Mouse (Mus musculus) monocyte, adult 2 months (primary cell): ENCODE data around the gene Gm21981.

ENCODE experiments used
- DNase-seq, 2 experiments: peaks; one replicate each; pipeline ENCODE4 v3.0.0; 2022; ENCODE audit warnings: low spot score in 2 of 2, low read depth in 1 of 2

Gm21981 gene

DNA sequence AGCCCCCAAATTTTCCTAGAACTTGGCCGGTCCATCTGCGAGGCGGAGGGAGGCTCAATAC lies at the start of gene Gm21981:
Gene Gm21981 (minus strand): TSS at position 14 of the 61 bp plus-strand sequence.
- no peak for DNase-seq

- DNase-seq: no peak
Observed at GRCm38 (mm10) chr17:47742991-47743734, 48.9 kb upstream of the Gm21981 start.

DNA sequence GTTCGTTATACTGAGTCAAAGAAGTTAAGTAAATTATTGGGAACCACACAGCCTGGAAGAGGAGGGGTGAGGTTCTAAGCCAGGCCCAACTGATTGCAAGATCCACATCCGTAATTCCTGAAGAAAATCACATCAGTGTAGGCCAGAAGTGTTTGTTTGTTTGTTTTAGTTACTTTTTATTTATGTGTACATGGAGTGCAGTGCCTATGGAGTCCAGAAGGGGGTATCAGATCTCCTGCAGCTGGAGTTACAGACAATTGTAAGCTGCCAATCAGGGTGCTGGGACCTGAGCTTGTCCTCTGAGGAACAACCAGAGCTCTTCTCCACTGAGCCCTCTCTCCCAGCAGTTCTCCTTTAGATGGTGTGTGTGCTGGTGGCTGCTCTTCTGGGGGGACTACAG lies 45.9 kb upstream of the Gm21981 start:
- DNase-seq: no peak

DNA sequence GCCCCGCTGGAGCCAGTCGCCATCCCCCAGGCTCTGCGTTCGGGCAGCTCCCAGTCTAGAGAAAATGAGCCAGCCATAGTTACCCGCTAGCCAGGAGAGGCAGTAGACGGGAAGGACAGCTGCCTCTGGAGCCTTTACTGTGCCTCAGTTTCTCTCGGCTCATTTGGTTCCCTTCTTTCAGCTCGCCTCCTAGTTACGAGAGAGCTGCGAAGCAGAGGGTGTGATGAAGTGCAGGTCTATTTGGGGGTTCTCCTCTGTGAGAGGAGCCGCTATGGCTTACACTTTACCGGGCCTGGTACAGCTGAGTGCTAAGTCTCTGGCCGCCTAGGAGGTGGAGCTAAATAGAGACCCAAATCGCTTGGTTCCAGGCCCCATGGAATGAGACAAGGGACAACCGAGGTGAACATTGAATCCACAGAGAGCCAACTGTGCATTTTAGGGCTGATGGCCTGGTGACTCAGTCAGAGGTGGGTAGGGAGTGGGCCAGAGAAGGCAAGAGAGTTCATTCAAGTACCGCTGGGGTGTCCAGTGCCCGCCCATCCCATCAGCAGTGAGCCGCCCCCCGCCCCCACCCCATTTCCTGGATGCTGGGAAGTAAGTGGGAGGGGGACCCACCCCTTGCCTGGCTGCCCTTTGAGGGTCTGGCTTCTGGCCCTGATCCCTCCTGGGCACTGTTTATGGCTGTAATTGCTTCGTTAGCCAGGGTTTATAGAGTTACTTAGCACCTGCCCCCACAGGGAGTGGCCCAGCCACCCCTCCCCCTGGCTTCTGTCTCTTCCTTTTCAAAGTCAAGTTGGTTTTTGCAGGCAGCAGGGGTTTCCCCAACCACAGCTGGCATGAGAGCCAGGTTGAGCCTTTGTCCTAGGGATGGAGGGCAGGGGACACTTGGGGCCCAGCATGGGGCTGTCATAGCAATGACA lies 44.9 kb upstream of the Gm21981 start:
- no peak for DNase-seq

- peak in 1 of 2 experiments; percentile 30 for DNase-seq
Observed at GRCm38 (mm10) chr17:47738066-47738878, 44.0 kb upstream of the Gm21981 start.

GRCm38 (mm10) chr17:47737271-47738065 lies 43.2 kb upstream of the Gm21981 start:
- peak; percentile 37 to 71 for DNase-seq

DNA sequence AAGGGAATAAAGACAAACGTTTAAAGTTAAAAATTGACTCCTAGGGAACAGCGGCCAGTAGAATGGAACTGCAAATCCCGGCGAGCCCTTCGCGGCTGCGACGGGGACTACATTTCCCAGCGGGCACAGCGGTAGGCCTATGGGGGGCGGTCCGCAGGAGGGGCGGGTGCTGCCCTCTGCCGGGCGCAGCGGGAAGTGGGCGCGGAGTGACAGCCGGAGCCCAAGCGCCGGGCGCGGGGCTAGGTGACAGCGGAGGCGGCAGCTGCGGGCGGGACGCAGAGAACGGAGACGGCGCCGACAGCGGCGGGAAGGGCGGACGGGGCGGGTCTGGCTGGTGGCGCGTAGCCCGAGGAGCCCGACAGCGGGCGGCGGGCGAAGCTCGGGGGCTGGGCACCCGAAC lies 42.6 kb upstream of the Gm21981 start, which contains the start of gene Tfeb:
Gene Tfeb (plus strand): TSS at position 175 of the 400 bp plus-strand sequence.
- peak; percentile 89 to 95 for DNase-seq

DNA sequence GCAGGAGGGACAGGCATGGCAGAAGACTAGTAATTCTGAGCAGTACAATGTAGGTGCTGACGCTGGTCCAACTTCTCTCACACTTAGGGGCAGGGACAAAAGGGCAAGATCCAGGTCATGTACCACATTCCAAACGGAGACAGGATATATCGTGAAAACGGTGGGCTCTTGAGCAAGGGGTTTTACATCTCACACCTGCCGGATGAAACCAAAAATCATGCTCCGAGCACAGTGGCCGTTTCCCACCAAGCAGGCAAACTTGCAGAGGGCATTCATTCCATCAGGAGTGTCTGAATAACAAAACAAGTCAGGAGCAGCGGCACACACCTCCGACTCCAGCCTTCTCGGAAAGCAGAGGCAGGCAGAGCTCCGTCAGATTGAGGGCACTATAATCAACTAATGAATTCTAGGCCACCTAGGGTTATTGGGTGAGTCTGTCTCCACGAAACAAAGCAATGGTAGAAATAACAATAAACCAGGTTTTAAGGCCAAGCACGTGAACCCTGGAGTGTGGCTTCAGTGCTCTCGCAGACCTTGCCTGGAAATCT lies 41.4 kb upstream of the Gm21981 start:
- DNase-seq: no peak

DNA sequence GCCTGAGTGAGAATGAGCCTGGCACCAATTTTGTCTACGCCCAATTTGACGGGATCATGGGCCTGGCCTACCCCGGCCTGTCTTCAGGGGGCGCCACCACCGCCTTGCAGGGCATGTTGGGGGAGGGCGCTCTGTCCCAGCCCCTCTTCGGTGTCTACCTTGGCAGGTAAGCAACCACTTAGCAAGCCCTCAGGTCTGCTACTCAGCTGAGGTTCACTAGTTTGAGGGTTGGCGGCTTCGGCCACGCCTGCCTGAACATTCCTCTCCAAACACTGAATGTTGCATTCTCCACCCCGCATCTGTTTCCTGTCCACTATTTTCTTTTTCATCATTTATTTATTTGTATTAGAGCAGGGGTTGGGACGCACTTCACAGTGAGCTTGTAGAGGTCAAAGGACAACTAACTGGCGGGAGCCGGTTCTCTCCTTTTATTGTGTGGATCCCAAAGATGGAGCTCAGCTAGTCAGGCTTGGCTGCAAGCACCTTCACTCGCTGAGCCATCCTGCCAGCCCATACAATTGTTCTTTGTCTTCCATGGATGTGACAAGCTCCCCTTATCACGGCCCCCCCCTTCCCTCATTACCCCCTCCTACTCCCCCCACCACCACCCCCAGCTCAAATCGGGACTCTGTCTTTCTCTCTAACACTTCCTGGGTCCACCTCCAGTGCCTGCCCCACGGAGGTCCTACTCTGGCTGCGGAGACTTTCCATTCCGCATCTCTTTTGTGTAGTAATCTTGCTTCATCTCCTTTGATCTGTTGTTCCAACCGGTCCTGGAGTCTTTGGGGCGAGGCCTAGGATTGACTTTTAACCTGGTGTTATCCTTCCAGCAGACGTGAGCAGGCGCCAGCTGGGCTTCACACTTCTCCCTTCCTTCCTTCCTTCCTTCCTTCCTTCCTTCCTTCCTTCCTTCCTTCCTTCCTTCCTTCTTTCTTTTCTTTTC lies 36.6 kb upstream of the Gm21981 start:
- no peak for DNase-seq

DNA sequence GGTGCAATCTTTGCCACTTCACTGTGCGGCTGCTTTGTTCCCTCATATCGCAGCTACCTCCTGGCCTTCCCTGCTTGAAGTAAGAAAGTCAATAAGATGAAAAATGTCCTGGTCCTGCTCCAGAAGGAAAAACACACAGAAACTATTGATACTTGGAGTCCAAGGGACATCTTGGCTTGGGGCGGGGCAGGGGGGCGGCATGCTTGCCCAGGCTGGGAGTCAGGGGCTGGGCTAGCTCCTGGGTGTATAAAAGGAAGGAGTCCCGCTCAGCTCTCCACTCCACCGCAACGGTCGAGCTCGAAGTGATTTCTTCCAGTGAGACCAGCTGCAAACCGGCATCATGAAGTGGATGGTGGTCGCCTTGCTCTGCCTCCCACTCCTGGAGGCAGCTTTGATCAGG lies 32.3 kb upstream of the Gm21981 start, which contains the start of gene Pgc:
Gene Pgc (plus strand): TSS at position 277 of the 400 bp plus-strand sequence.
- no peak for DNase-seq

- no peak for DNase-seq
Observed at GRCm38 (mm10) chr17:47721183-47721582, 26.9 kb upstream of the Gm21981 start.

GRCm38 (mm10) chr17:47715037-47715436 lies 20.8 kb upstream of the Gm21981 start:
- DNase-seq: no peak

DNA sequence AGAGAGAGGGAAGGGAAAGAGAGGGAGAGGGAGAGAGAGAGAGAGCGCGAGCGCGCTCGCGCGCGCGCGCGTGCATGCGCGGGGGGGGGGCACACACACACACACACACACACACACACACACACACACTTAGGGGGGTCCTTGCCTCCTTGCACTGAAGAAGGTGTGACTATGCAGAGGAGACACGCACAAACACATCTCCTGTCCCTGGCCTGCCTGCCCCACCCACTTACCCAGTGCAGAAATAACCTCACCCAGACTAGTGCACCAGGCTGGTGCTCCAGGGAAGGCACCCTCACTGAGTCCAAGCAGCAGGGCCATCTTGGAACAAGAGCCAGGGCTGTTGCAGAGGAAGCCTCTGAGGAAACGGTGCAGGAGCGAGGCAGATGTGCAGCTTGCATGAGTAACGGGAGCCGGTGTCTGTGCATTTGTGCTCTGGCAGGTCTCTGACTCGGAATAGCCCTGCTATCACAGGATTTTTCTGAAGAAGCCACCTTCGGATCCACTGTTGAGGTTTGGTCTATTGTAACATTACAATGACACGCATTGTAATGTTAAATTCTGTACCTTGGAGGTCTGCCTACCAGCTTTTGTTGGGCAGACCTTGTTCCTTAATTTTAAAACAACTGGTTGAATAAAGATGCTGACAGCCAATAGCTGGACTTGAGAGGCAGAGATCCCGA lies 18.8 kb upstream of the Gm21981 start:
- no peak for DNase-seq

GRCm38 (mm10) chr17:47711883-47712282 lies 17.6 kb upstream of the Gm21981 start:
- DNase-seq: no peak

- no peak for DNase-seq
Observed at GRCm38 (mm10) chr17:47710036-47710435, 15.8 kb upstream of the Gm21981 start.

DNA sequence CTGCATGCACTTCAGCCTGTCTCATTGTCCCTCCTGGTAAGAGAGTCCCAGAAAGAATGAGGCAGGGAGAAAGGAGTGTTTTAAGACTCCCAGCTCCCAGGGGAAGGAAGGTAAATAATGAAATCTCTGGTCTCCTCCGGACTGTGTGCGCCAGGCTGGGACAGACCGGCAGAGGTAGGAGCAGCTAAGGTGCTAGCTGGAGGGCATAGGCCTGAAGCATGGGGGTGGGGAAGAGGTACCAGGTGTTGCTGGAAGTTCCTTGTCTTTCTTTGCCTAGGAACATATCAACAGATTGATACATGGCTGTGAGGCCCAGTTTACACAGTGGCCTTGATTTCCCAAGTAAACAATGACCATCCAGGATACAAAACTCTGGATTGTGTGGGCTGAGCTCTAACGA lies 14.7 kb upstream of the Gm21981 start:
- DNase-seq: no peak

GRCm38 (mm10) chr17:47707961-47708360 lies 13.7 kb upstream of the Gm21981 start:
- DNase-seq: no peak

DNA sequence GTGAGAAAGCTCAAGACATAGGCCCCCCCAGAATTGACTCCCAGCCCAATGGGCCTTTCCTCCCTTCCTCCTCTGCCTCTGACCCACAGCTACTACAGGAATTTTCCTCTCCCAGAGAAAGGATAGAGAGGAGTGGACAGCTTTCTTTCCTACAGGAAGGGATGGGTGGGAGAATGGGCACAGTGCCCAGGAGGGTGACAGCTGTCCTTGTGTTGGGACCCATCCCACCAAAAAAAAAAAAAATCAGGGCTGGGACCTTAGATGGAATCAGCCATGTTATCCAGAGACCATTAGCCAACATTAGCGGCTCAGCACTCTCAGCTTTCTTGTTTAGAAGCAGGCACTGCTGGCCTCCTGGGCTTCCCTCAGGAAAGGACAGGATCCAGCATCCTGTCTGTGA lies 11.9 kb upstream of the Gm21981 start:
- DNase-seq: no peak

DNA sequence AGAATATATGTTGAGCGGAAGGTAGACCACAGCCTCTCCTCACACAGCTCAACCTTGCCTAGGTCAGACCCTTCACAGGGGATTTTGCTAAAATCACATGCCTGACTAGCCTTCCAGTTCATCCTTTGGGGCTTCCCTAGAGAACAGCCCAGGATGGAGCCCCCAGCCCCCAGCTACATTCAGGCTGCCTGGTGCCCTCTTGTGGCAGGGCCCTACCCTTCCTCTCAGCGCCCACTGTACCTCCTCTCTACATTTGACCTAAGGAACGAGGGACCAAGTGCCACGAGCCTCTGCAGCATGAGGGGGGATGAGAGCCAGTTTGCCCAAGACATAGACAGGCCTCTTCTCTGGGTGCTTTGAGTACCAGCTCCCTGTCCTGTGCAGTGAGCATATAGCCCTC lies 10.4 kb upstream of the Gm21981 start:
- no peak for DNase-seq
